Mouse (Mus musculus) cortical plate, adult 2 months (tissue): ENCODE measurements around the gene Krt18. TPM values are rescaled to one million over a fixed set of nuclear protein-coding genes. Genes with fewer than 3 reads are reported as not detected.

Experiments used
- H3K27ac ChIP-seq: fragments of 200-500 bp; 2 replicates; pipeline ENCODE4 v1.5.1; 2012; ENCODE audit warnings: low read length, control low read depth, inconsistent platforms; ENCODE audit not compliant: insufficient read depth
- H3K4me1 ChIP-seq: fragments of 200-500 bp; 2 replicates; pipeline ENCODE4 v1.6.1; 2011; ENCODE audit warnings: low read length; ENCODE audit not compliant: control insufficient read depth, insufficient read depth
- H3K4me3 ChIP-seq: fragments of 200-500 bp; 2 replicates; pipeline ENCODE4 v1.5.1; 2011; ENCODE audit warnings: mild to moderate bottlenecking, low read length, control low read depth; ENCODE audit not compliant: insufficient read depth
- CTCF ChIP-seq: fragments of 200-500 bp; IDR thresholded peaks from 2 replicates; pipeline ENCODE4 v1.5.1; 2011; ENCODE audit warnings: mild to moderate bottlenecking, control low read depth, low read length; ENCODE audit not compliant: insufficient read depth; ENCODE audit errors: extremely low read depth
- POLR2A ChIP-seq: fragments of 200-500 bp; IDR thresholded peaks from 2 replicates; pipeline ENCODE4 v1.6.1; 2011; ENCODE audit warnings: mild to moderate bottlenecking, low read length, control low read depth; ENCODE audit not compliant: insufficient read depth; ENCODE audit errors: extremely low read depth
- polyA plus RNA-seq: library from polyadenylated mRNA; depleted of rRNA; stranded (reverse); fragments of >200 nt; gene quantifications from 2 replicates; pipeline ENCODE4 v1.2.3, GENCODE M21; 2012; rRNA removed

Krt18 gene
- polyA plus RNA-seq, result 0.30 and 0.46 TPM in 2 replicates

DNA sequence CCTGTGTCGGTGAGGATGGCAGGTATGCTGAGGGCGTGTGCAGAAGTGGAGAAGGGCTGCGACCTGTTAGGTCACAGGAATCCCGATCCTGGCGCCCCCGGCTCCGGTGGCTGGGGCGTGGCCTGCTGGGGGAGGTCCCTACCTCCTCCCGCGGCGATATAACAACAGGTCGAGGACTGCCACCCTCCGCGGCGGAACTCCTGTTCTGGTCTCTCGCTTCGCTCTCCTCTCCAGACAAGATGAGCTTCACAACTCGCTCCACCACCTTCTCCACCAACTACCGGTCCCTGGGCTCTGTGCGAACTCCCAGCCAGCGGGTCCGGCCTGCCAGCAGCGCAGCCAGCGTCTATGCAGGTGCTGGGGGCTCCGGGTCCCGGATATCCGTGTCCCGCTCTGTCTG is at the start of gene Krt18:
Krt18 (plus strand) TSS at position 141 of the 400 bp plus-strand sequence.
- TF ChIP-seq POLR2A, result no peak
- no peak for TF ChIP-seq CTCF
- no peaks in the 10 kb centered on the region for H3K4me1 ChIP-seq
- no peak within 1 kb of the TSS for H3K4me3 ChIP-seq
- H3K27ac ChIP-seq, result no peak within 1 kb of the TSS

DNA sequence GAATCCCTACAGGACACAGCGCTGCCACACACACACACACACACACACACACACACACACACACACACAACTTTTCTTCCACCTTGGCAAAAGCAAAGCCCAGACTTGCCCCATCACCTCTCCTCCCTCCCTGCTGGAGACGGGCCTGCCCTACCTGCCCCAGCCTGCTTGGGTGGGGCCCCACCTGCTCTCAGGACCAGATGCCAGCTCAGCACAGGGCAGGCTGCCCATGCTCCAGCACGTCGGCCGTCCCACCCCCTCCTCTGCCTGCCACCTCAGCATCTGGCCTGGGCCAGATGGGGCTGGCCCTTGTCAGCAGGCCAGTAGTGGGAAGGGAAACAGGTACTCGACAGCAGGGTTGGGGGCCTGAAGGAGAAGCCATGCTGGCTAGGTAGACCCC is 47.1 kb upstream of the Krt18 start:
- TF ChIP-seq POLR2A (no peak), CTCF (no peak)
- no peak overlapping the region for H3K27ac ChIP-seq
- H3K4me1 ChIP-seq, result 0 out of 2 replicates have a peak, but pooled peaks cover 4% of the 10 kb centered on the region
- H3K4me3 ChIP-seq, result no peak overlapping the region

DNA sequence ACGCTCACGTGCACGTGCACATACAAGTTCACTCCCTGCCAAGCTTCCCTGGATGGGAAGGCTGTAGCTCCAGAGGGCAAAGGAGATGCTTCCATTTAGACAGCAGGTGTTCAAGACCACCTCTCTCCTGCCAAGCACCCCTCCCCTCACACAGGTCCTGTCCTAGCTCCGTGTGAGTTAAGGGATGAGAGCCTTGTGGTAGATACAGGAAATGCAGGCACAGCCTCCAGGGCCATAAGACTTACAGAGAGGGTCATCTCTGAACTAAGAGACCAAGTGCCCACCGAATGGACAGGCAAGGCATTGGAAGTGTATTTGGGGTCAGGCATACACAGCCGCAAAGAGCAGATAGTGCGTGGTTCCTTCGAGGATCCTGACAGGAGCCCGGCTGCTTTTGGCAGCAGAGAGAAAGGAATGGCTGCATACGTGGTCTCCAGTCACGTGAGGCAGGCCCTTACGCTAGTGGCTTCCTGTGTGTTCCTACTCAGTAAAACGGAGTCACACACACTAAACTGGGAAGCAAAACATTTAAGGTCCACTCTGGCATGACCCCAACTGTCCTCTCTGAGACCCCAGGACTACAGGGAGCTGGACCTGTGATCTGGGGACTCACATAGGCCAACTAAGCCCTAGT is 44.5 kb upstream of the Krt18 start:
- TF ChIP-seq POLR2A (no peak), CTCF (no peak)
- H3K27ac ChIP-seq, result no peak overlapping the region
- no peak overlapping the region for H3K4me3 ChIP-seq
- H3K4me1 ChIP-seq, result no peaks in the 10 kb centered on the region

DNA sequence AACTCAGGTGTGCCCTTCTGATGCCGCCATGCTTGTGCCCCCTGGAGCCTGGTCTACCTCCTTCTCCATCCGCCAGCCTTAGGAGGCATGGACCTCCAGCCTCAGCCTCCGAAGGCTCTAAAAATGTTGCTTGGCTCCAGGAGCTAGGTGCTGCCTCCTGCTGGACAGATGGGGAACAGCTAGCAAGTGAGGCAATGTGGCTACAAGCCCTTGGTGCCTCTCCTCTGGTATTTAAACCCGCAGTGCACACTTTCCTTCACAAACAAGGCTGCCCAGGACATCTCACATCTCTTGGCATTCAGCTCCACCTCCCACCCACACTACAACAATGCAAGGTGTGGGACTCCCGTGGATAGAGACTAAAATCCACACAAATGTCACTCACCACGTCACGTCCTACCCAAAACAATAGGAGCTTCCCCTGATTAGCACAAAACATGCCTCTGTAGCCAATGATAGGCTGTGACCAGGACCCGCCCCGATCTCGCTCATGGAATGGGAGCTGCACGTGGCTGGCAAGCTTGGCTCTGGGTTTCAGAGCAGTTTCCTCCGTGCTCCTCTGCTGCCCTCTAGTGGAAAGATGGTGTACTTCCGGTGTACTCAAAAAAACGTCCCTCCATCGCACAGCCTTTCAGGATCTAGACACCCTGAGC is 43.9 kb upstream of the Krt18 start:
- Histone ChIP-seq H3K4me1 (no peaks in the 10 kb centered on the region), H3K27ac (no peak overlapping the region), H3K4me3 (no peak overlapping the region; the same call in 1 of the 2 replicates)
- TF ChIP-seq POLR2A (no peak), CTCF (peak; percentile 96)

DNA sequence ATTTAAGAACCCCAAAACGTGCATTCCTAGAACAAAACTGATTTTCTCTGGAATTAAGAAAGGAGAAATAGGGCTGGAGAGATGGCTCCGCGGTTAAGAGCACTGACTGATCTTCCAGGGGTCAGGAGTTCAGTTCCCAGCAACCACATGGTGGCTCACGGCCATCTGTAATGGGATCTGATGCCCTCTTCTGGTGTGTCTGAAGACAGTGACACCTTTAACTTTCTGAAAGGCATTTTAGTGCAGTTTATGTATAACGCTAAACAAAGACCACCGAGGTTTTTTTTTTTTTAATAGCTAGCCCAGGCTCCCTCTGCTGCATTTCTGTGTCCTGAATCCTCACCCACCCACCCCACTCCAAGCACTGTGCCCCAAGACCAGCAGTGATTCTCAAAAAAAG is 43.2 kb upstream of the Krt18 start:
- 0 out of 2 replicates have a peak, but pooled peaks have one; percentile 3 for TF ChIP-seq CTCF
- TF ChIP-seq POLR2A, result no peak
- Histone ChIP-seq H3K27ac (no peak overlapping the region), H3K4me3 (no peak overlapping the region), H3K4me1 (no peaks in the 10 kb centered on the region)

DNA sequence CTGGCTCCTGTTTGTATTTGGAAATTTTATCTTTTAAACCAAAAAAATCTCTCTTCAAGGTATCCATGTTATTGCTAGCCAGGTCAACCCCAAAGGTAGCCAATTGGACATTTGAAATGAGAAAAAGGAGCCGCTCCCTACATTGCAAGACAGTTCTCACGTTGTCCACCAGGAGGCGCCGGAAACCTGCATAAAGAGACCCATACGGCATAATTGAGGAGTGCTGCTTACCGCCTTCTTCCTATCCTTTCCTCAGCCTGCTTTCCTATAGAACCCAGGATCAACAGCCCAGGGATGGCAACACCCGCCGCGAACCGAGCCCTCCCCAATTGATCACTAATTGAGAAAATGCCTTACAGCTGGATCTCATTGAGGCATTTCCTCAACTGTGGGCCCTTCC is 39.9 kb upstream of the Krt18 start:
- Histone ChIP-seq H3K27ac (no peak overlapping the region), H3K4me3 (no peak overlapping the region), H3K4me1 (no peaks in the 10 kb centered on the region)
- peak; percentile 95 for TF ChIP-seq CTCF
- no peak for TF ChIP-seq POLR2A

DNA sequence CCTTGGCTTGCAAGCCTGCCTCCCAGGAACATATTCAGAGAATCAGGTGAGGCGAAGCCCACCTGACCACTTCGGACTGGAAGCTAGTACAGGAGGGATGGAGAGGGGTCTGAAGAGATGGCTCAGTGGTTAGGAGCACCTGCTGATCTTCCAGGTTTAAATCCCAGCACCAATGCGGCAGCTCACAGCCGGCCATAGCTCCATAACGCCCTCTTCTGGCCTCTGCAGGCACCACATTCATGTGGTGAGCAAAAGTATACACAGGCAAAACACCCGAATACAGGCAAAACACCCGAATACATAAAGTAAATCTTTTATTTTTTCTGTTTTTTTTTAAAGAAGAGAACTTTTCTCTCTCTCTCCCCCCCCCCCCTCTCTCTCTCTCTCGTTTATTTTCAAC is 39.3 kb upstream of the Krt18 start:
- Histone ChIP-seq H3K4me3 (no peak overlapping the region), H3K4me1 (no peaks in the 10 kb centered on the region), H3K27ac (no peak overlapping the region)
- TF ChIP-seq CTCF (no peak), POLR2A (no peak)

DNA sequence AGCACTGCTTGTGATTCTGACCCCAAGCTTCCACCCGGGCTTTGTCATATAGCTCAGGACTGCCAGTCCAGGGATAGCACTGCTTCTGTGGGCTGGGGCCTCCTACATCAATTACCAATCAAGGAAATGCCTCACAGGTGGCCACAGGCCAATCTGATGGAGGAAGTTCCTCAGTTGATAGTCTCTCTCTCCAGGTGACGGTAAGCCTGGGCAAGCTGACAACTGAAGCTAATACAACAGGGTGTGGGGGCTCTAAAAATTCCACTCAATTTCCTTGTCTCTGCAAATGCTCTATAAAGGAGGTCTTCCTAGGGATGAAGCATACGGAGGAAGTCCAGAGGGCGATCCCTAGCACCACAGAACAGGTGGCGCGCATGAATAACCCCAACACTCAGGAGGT is 37.0 kb upstream of the Krt18 start:
- TF ChIP-seq POLR2A, result no peak
- no peak for TF ChIP-seq CTCF
- no peaks in the 10 kb centered on the region; the same call in 1 of the 2 replicates for H3K4me1 ChIP-seq
- no peak overlapping the region for H3K27ac ChIP-seq
- no peak overlapping the region for H3K4me3 ChIP-seq

DNA sequence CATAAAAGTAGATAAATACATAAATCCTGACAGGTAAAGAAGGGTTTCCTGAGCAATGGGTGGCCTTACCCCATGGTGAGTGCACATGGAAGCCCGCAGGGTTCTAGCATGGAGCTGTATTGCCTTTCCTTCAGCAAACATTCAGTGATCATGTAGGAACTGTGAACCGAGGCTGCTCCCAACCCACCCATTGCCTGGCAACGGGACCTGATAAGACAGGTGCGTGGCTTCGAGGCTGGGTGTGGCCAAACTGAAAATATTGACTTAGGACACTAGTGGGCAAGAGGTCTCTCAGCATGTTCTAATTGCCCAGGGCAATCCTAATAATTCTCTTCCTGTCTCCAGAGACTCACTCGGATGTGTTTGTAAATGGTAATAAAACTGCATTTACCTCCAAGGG is 33.6 kb upstream of the Krt18 start:
- no peak overlapping the region for H3K4me3 ChIP-seq
- TF ChIP-seq CTCF (no peak), POLR2A (no peak)
- H3K27ac ChIP-seq, result no peak overlapping the region
- no peaks in the 10 kb centered on the region; the same call in 1 of the 2 replicates for H3K4me1 ChIP-seq
